Mouse (Mus musculus): ENCODE results near the gene Ssbp3. TPM values are rescaled to one million over a fixed set of nuclear protein-coding genes. Genes with fewer than 3 reads are reported as not detected.

The Ssbp3 gene
- polyA plus RNA-seq, 1 experiment from 2014 or later = 138 TPM

DNA sequence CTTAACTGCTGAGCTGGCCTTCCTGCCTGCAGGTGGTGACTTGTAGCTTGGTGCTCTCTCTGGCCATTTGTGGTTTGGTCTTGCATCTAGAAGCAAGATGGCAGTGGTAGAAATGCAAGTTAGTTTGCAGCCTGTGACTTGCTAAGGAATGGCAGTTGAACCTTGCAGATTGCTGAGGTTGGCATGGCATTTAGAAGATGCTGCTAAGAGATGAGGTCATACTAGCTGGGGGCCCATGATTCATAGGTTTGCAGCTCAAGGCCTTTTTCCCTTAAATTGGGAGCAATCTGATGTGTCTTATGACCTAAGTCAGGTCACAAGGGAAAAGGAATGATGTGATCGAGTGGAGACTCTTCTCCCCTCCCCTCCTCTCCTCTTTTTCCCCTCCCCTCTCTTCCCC, 7.8 kb downstream of the Ssbp3 start:
- ATAC-seq (replicated peaks; ENCODE audit: insufficient number of reproducible peaks, low FRiP score, low TSS enrichment, low read depth) (no peak), DNase-seq (ENCODE audit: low spot score) (no peak)
- H3K9ac ChIP-seq (replicated peaks; ENCODE audit: low read length) = no peak overlapping the region
- H3K4me1 ChIP-seq (ENCODE audit: control insufficient read depth, insufficient read depth, low read length) = peaks cover 8% of the 10 kb centered on the region; the same call in 1 of the 2 replicates
- no peak overlapping the region for H3K27ac ChIP-seq (replicated peaks; ENCODE audit: low read depth, low read length)
- no peak overlapping the region for H3K4me3 ChIP-seq (ENCODE audit: low read depth, low read length)
- no peaks in the 10 kb centered on the region for H3K27me3 ChIP-seq (ENCODE audit: control insufficient read depth, insufficient read depth, low read length)
- H3K9me3 ChIP-seq (replicated peaks; ENCODE audit: control insufficient read depth, low read length) = no peaks in the 10 kb centered on the region
- no peak overlapping the region for H3K4me2 ChIP-seq (ENCODE audit: low read depth, low read length)
- peaks cover 23% of the 10 kb centered on the region for H3K36me3 ChIP-seq (replicated peaks; ENCODE audit: control insufficient read depth, insufficient read depth, low read depth, low read length)
- 48% methylated on average over 1 of the region's 1 CpGs for WGBS

DNA sequence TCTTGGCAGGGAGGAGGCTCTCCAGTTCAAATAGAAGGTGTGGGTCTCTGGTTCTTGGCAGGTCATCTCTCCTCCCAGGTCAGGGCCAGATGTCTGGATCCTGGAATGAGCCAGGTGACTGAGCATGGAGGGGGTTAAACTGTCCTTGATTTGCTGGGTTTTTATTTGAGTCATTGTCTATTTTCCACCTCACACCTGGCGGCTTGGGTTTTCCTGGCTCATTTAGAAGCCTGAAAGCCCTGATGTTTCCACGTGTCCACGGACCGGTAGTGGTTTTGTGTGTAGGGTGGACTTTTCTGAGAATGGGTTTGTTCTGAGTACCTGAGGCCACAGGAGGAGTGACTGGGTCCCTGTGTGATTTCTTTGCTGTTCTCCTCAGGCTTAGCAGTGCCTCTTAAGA, 9.6 kb downstream of the Ssbp3 start:
- H3K36me3 ChIP-seq (replicated peaks; ENCODE audit: control insufficient read depth, insufficient read depth, low read depth, low read length) = peaks cover 26% of the 10 kb centered on the region

DNA sequence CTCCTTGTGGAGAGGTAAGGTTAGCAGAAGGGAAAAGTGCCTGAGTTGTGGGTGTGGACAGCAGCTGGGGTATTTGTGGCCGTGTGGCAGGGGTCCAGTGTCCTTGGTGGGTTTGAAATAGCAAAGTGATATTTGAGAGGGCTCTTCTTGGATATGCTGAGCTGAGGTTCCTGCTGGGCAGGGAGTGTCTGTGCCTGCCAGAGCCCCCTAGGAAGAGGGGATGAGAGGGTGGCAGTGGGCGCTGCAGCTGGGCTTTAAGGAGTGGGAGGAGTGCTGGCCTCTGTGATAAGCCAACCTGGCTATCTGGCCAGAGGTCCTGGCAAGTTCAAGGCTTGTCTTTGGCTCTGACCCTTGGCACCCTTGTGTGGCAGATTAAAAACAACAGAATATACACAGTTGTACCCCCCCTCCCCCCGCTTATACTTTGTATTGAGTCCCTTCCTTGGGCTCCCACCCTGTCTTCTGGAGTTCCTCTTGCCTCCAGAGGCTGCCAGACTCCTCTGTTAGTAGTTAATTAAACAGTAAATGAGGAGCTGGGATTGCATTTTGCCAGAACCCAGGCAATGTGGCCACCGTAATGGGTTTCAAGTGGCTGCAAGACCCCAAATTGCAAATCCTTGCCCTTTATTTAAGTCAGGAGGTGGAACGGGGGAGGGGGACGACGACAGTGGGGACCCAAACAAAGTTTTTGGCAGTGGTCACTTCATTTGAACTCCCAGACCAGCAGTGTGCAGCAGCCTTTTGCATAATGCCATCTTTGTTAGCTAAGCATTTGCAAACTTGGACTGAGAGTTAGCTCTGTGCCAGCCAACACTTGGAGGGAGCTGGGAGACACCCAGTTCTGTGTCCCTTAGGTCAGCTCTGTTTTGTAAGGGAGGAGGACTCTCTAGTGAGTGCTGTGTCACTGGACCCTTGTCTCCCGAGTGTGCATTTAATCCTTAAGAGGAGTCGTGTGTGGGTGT, 11.2 kb downstream of the Ssbp3 start:
- no peak overlapping the region for H3K4me2 ChIP-seq (ENCODE audit: low read depth, low read length)

More for the DNA sequence above, 9.6 kb downstream of the Ssbp3 start:
- Histone ChIP-seq H3K27me3 (ENCODE audit: control insufficient read depth, insufficient read depth, low read length) (no peaks in the 10 kb centered on the region), H3K27ac (replicated peaks; ENCODE audit: low read depth, low read length) (no peak overlapping the region), H3K9ac (replicated peaks; ENCODE audit: low read length) (no peak overlapping the region), H3K4me3 (ENCODE audit: low read depth, low read length) (no peak overlapping the region), H3K9me3 (replicated peaks; ENCODE audit: control insufficient read depth, low read length) (no peaks in the 10 kb centered on the region), H3K4me1 (ENCODE audit: control insufficient read depth, insufficient read depth, low read length) (no peaks in the 10 kb centered on the region), H3K4me2 (ENCODE audit: low read depth, low read length) (no peak overlapping the region)
- no peak for DNase-seq (ENCODE audit: low spot score)
- 92% methylated on average over 4 of the region's 4 CpGs for WGBS
- ATAC-seq (replicated peaks; ENCODE audit: insufficient number of reproducible peaks, low FRiP score, low TSS enrichment, low read depth) = no peak

DNA sequence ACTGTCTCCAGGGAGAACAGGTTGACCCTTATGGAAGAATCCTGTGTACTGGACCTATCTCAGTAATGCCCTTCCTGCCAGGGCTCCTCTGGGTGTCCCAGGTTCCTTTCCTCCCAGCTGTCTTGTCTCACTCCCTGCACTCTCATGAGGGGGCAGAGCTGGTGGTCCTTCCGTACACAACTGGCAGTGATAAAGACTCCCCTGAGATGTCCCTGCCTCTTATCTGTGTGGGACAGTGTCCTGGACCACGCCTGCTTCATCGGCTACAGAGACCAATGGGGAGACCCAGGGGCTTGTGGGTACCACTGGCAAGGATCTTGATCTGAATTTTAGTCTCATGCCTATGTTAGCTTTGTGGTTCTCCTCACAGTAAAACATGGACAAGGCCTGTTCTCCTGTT, 12.4 kb downstream of the Ssbp3 start:
- WGBS = 80% methylated on average over 3 of the region's 3 CpGs
- Histone ChIP-seq H3K27ac (replicated peaks; ENCODE audit: low read depth, low read length) (no peak overlapping the region), H3K4me3 (ENCODE audit: low read depth, low read length) (no peak overlapping the region), H3K4me1 (ENCODE audit: control insufficient read depth, insufficient read depth, low read length) (no peaks in the 10 kb centered on the region), H3K27me3 (ENCODE audit: control insufficient read depth, insufficient read depth, low read length) (no peaks in the 10 kb centered on the region), H3K9me3 (replicated peaks; ENCODE audit: control insufficient read depth, low read length) (no peaks in the 10 kb centered on the region), H3K36me3 (replicated peaks; ENCODE audit: control insufficient read depth, insufficient read depth, low read depth, low read length) (peaks cover 13% of the 10 kb centered on the region), H3K4me2 (ENCODE audit: low read depth, low read length) (no peak overlapping the region), H3K9ac (replicated peaks; ENCODE audit: low read length) (no peak overlapping the region)
- no peak for DNase-seq (ENCODE audit: low spot score)
- no peak for ATAC-seq (replicated peaks; ENCODE audit: insufficient number of reproducible peaks, low FRiP score, low TSS enrichment, low read depth)

More for the DNA sequence above, 11.2 kb downstream of the Ssbp3 start:
- DNase-seq (ENCODE audit: low spot score) = no peak
- H3K36me3 ChIP-seq (replicated peaks; ENCODE audit: control insufficient read depth, insufficient read depth, low read depth, low read length) = peaks cover 24% of the 10 kb centered on the region
- 69% methylated on average over 9 of the region's 9 CpGs for WGBS
- H3K4me3 ChIP-seq (ENCODE audit: low read depth, low read length) = no peak overlapping the region
- no peaks in the 10 kb centered on the region for H3K9me3 ChIP-seq (replicated peaks; ENCODE audit: control insufficient read depth, low read length)
- H3K4me1 ChIP-seq (ENCODE audit: control insufficient read depth, insufficient read depth, low read length) = no peaks in the 10 kb centered on the region
- H3K27me3 ChIP-seq (ENCODE audit: control insufficient read depth, insufficient read depth, low read length) = no peaks in the 10 kb centered on the region
- ATAC-seq (replicated peaks; ENCODE audit: insufficient number of reproducible peaks, low FRiP score, low TSS enrichment, low read depth) = no peak
- H3K9ac ChIP-seq (replicated peaks; ENCODE audit: low read length) = no peak overlapping the region
- H3K27ac ChIP-seq (replicated peaks; ENCODE audit: low read depth, low read length) = no peak overlapping the region

DNA sequence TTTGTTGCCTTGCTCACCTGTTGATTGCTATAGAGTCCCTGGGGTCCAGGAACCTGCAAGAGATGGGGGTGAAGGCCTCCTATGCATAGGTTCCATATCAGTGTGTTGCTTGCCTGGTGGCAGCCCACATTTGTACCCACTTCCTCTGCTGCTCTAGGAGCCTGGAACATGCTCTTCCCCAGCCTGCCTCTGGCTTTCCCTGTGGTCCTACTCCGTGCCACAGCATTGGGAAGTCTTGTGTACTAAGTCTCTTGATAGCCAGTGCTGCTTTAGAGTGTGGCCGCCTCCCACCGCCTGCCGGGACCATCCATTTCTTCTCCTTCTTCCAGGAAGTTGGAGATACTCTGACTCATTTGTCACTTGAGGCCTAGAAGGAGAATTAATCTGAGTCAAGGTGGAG, 13.7 kb downstream of the Ssbp3 start:
- Histone ChIP-seq H3K4me1 (ENCODE audit: control insufficient read depth, insufficient read depth, low read length) (no peaks in the 10 kb centered on the region), H3K27ac (replicated peaks; ENCODE audit: low read depth, low read length) (no peak overlapping the region), H3K9me3 (replicated peaks; ENCODE audit: control insufficient read depth, low read length) (no peaks in the 10 kb centered on the region), H3K9ac (replicated peaks; ENCODE audit: low read length) (no peak overlapping the region), H3K4me3 (ENCODE audit: low read depth, low read length) (no peak overlapping the region), H3K4me2 (ENCODE audit: low read depth, low read length) (no peak overlapping the region), H3K27me3 (ENCODE audit: control insufficient read depth, insufficient read depth, low read length) (no peaks in the 10 kb centered on the region), H3K36me3 (replicated peaks; ENCODE audit: control insufficient read depth, insufficient read depth, low read depth, low read length) (peaks cover 11% of the 10 kb centered on the region)
- ATAC-seq (replicated peaks; ENCODE audit: insufficient number of reproducible peaks, low FRiP score, low TSS enrichment, low read depth) (no peak), DNase-seq (ENCODE audit: low spot score) (no peak)
- WGBS = 92% methylated on average over 4 of the region's 4 CpGs

DNA sequence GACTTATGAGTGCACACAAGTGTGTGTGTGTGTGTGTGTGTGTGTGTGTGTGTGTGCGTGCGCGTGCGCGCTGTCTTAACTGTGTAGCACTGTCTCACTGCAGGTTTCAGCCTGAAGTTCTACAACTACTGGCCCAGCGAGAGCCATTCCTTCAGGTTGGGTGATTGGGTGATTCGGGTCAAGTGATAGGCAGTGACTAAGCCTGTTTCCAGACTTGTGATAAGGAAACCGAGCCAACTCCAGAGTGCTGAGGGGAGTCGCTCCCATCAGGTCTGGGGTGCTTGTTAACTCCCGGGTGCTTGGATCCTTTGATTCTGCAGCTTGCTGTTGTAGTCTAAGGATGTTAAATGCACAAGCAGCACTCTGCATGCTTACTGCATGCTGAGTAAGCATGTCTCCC, 14.4 kb downstream of the Ssbp3 start:
- Histone ChIP-seq H3K9ac (replicated peaks; ENCODE audit: low read length) (no peak overlapping the region), H3K4me3 (ENCODE audit: low read depth, low read length) (no peak overlapping the region), H3K27ac (replicated peaks; ENCODE audit: low read depth, low read length) (no peak overlapping the region), H3K36me3 (replicated peaks; ENCODE audit: control insufficient read depth, insufficient read depth, low read depth, low read length) (peaks cover 8% of the 10 kb centered on the region), H3K4me1 (ENCODE audit: control insufficient read depth, insufficient read depth, low read length) (no peaks in the 10 kb centered on the region), H3K4me2 (ENCODE audit: low read depth, low read length) (no peak overlapping the region), H3K27me3 (ENCODE audit: control insufficient read depth, insufficient read depth, low read length) (no peaks in the 10 kb centered on the region), H3K9me3 (replicated peaks; ENCODE audit: control insufficient read depth, low read length) (no peaks in the 10 kb centered on the region)
- no peak for ATAC-seq (replicated peaks; ENCODE audit: insufficient number of reproducible peaks, low FRiP score, low TSS enrichment, low read depth)
- 85% methylated on average over 10 of the region's 10 CpGs for WGBS
- no peak for DNase-seq (ENCODE audit: low spot score)

DNA sequence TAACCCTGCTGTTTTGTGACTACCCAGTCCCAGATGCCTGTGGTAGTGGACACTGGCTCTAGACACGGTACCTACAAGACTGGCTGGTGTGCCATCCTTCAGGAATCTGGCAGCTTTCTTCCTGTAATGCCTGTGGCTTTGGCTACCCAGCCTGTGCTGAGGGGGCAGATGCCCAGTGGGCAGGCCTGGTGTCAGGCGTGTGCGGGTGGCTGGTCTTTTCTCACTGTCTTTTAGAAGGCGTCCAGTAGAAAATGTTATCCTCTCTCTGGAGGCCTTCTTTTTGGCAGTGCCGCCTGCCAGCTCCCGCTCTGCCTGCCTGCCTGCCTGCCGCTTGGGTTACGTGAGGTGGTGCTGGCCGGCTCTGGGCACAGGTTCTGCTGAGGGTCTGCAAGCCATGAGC, 15.9 kb downstream of the Ssbp3 start:
- H3K27ac ChIP-seq (replicated peaks; ENCODE audit: low read depth, low read length) = no peak overlapping the region
- H3K9ac ChIP-seq (replicated peaks; ENCODE audit: low read length) = no peak overlapping the region
- WGBS = 94% methylated on average over 9 of the region's 9 CpGs
- DNase-seq (ENCODE audit: low spot score) (no peak), ATAC-seq (replicated peaks; ENCODE audit: insufficient number of reproducible peaks, low FRiP score, low TSS enrichment, low read depth) (no peak)
- no peaks in the 10 kb centered on the region for H3K9me3 ChIP-seq (replicated peaks; ENCODE audit: control insufficient read depth, low read length)
- no peaks in the 10 kb centered on the region for H3K4me1 ChIP-seq (ENCODE audit: control insufficient read depth, insufficient read depth, low read length)
- no peak overlapping the region for H3K4me3 ChIP-seq (ENCODE audit: low read depth, low read length)
- H3K27me3 ChIP-seq (ENCODE audit: control insufficient read depth, insufficient read depth, low read length) = no peaks in the 10 kb centered on the region
- H3K4me2 ChIP-seq (ENCODE audit: low read depth, low read length) = no peak overlapping the region
- peaks cover 8% of the 10 kb centered on the region for H3K36me3 ChIP-seq (replicated peaks; ENCODE audit: control insufficient read depth, insufficient read depth, low read depth, low read length)

DNA sequence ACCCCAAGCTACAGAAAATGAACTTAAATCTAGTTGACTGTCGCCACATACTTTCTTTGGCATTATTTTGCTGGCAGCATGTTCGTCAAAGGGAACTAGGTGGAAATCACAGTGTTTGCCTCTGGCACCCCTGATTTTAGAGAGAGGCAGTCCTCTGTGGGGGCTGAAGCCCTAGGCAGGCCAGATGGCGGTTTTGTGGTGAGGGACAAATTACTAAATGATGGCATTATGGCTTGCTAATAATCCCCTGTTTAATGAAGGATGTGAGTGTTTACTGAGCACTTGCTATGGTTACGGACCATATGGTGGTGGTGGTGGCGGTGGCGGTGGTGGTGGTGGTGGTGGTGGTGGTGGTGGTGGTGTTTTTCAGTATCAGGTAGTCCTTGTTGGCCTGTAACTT, 16.5 kb downstream of the Ssbp3 start:
- H3K4me1 ChIP-seq (ENCODE audit: control insufficient read depth, insufficient read depth, low read length) = no peaks in the 10 kb centered on the region
- no peak for DNase-seq (ENCODE audit: low spot score)
- no peaks in the 10 kb centered on the region for H3K27me3 ChIP-seq (ENCODE audit: control insufficient read depth, insufficient read depth, low read length)
- H3K4me2 ChIP-seq (ENCODE audit: low read depth, low read length) = no peak overlapping the region
- H3K9ac ChIP-seq (replicated peaks; ENCODE audit: low read length) = no peak overlapping the region
- H3K4me3 ChIP-seq (ENCODE audit: low read depth, low read length) = no peak overlapping the region
- WGBS = 93% methylated on average over 6 of the region's 6 CpGs
- no peak overlapping the region for H3K27ac ChIP-seq (replicated peaks; ENCODE audit: low read depth, low read length)
- H3K36me3 ChIP-seq (replicated peaks; ENCODE audit: control insufficient read depth, insufficient read depth, low read depth, low read length) = peaks cover 11% of the 10 kb centered on the region
- no peak for ATAC-seq (replicated peaks; ENCODE audit: insufficient number of reproducible peaks, low FRiP score, low TSS enrichment, low read depth)
- no peaks in the 10 kb centered on the region for H3K9me3 ChIP-seq (replicated peaks; ENCODE audit: control insufficient read depth, low read length)

Data from embryonic facial prominence, embryonic 11.5 days (tissue).